Mouse (Mus musculus) intestine, postnatal 0 days (tissue): Measurements from ENCODE around the gene Dpf1. TPM values are rescaled to one million over a fixed set of nuclear protein-coding genes. Genes with fewer than 3 reads are reported as not detected.

ENCODE experiments used
- ATAC-seq: fragments of 200-750 bp; cut with Nextera tagmentation; 2 replicates; pipeline ENCODE4 v1.8.0; 2017; ENCODE audit warnings: mild to moderate bottlenecking, moderate TSS enrichment, moderate library complexity
- H3K27ac ChIP-seq: fragments of 300-500 bp; sonication (generic); 2 replicates; pipeline ENCODE4 v1.5.1; 2014; ENCODE audit warnings: mild to moderate bottlenecking, low read depth, low read length, moderate library complexity
- H3K27me3 ChIP-seq: fragments of 300-500 bp; sonication (generic); replicated peaks from 2 replicates; pipeline ENCODE4 v1.6.1; 2014; ENCODE audit warnings: low read length, mixed read lengths; ENCODE audit not compliant: control insufficient read depth, insufficient read depth
- H3K36me3 ChIP-seq: fragments of 300-500 bp; sonication (generic); 2 replicates; pipeline ENCODE4 v1.6.1; 2014; ENCODE audit warnings: mild to moderate bottlenecking, moderate library complexity; ENCODE audit not compliant: control insufficient read depth, insufficient read depth
- H3K4me1 ChIP-seq: fragments of 300-500 bp; sonication (generic); replicated peaks from 2 replicates; pipeline ENCODE4 v1.6.1; 2014; ENCODE audit warnings: antibody characterized with exemption, low read length, mixed read lengths; ENCODE audit not compliant: control insufficient read depth, insufficient read depth
- H3K4me2 ChIP-seq: fragments of 300-500 bp; sonication (generic); replicated peaks from 2 replicates; pipeline ENCODE4 v1.6.1; 2014; ENCODE audit warnings: low read depth, mild to moderate bottlenecking, moderate library complexity
- H3K4me3 ChIP-seq: fragments of 300-500 bp; sonication (generic); 2 replicates; pipeline ENCODE4 v1.5.1; 2014; ENCODE audit warnings: low read depth, low read length
- H3K9ac ChIP-seq: fragments of 300-500 bp; sonication (generic); 2 replicates; pipeline ENCODE4 v1.6.1; 2014; ENCODE audit warnings: mild to moderate bottlenecking, low read depth, low read length
- H3K9me3 ChIP-seq: fragments of 300-500 bp; sonication (generic); 2 replicates; pipeline ENCODE4 v1.6.1; 2016; ENCODE audit warnings: mixed run types; ENCODE audit not compliant: control insufficient read depth
- CTCF ChIP-seq: sonication (generic); IDR thresholded peaks from 2 replicates; pipeline ENCODE4 v1.5.1; 2016; ENCODE audit warnings: low read depth, mild to moderate bottlenecking, control low read depth, antibody characterized with exemption, moderate library complexity
- WGBS: fragments of 180-500 bp; shearing (Covaris S2); extraction: QIAGEN DNeasy Blood & Tissue Kit; methylation state at CpG from one replicate; pipeline ENCODE4 v1.1.7; 2014; 5-methylcytosine and 5-hydroxymethylcytosine counted together
- polyA plus RNA-seq: library from polyadenylated mRNA; unstranded; fragments of >200 nt; fragmentation: Nextera tagmentation; extraction: Ambion mirVana; gene quantifications from 2 replicates; pipeline ENCODE4 v1.2.1, GENCODE M21; 2015

The Dpf1 gene
- polyA plus RNA-seq, 1 experiment from 2014 or later: 1.7 TPM

DNA sequence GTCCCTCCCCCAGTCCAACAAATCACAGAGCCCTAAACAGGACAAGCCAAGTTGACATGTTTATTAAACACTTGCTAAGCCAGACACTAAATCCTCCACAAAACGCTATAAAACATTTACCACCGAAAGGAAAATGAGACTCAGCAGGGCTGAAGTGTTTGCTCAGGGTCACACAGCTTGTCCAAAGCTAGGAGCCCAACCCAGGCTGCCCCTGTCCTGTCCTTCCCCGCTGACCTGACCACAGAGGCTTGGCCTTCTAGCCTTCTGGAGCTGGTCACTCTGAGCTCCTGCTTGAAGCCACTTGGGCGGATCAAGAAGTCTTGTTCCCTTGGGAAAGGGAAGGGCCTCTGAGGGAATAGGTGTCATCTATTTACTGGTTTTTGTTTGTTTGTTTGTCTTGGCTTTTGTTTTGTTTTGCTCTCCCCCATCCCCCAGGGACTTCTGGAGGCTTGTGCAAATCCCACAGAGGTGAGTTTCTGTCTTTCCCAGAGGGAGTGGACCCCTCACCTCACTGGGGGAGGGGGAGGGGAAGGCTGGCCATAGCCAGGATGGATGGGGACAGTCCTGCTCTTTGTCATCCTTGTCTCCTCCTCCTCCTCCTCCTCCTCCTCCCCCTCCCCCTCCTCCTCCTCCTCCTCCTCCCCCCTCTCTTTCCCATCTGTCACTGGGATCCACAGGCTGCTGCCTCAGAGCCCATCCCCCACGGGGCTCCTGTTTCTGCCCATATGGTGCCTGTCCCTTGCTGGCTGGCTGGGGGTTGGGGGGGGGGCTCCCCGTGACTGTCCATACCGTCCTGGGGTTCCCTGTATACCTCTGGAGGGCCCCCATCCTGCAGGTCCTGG, 11.9 kb upstream of the Dpf1 start:
- no peak for ATAC-seq
- WGBS: 46% methylated on average over 7 of the region's 7 CpGs
- 0 out of 2 replicates have a peak, but pooled peaks cover 3% of the 10 kb centered on the region for H3K4me1 ChIP-seq
- H3K9me3 ChIP-seq: no peaks in the 10 kb centered on the region
- no peaks in the 10 kb centered on the region for H3K27me3 ChIP-seq
- H3K36me3 ChIP-seq: no peaks in the 10 kb centered on the region
- H3K27ac ChIP-seq: peak overlapping the region; percentile 50; the same call in 1 of the 2 replicates
- peak overlapping the region; percentile 90 for H3K4me2 ChIP-seq
- H3K4me3 ChIP-seq: no peak overlapping the region
- H3K9ac ChIP-seq: no peak overlapping the region
- TF ChIP-seq CTCF: no peak

DNA sequence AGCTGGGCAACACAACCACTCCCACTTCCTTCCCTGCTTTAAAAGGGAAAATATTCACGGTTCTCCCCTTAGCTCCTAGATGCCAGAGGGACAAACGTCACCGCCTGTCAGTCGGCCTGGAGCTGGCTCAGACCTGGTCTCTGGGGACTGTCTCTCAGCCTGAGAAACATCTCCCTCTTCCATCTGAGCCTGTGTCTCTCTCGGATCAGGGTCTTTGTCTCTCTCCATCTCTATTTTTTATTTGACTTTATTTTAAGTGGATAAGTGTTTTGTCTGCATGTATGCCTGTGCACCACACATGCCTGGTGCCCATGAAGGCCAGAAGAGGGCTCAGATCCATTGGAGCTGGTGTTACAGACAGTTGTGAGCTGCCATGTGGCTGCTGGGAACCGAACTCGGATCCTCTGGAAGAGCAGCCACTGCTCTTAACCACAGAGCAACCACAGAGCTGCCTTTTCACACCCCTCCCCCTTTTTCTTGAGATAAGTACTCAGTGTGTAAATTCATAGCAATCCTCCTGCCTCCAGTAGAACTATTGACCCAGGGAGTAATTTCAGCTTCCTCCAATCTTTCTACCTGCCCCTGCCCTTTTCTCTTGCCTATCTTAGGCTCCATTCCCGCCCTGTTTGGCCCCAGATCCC, 11.2 kb upstream of the Dpf1 start:
- H3K27ac ChIP-seq: peak overlapping the region; percentile 21; the same call in 1 of the 2 replicates
- no peak overlapping the region for H3K4me3 ChIP-seq
- H3K4me1 ChIP-seq: 0 out of 2 replicates have a peak, but pooled peaks cover 3% of the 10 kb centered on the region
- peak overlapping the region; percentile 9; the same call in 1 of the 2 replicates for H3K4me2 ChIP-seq
- no peaks in the 10 kb centered on the region for H3K27me3 ChIP-seq
- no peaks in the 10 kb centered on the region for H3K36me3 ChIP-seq
- ATAC-seq: no peak
- no peak overlapping the region for H3K9ac ChIP-seq
- no peaks in the 10 kb centered on the region for H3K9me3 ChIP-seq
- WGBS: 33% methylated on average over 8 of the region's 8 CpGs
- no peak for TF ChIP-seq CTCF

DNA sequence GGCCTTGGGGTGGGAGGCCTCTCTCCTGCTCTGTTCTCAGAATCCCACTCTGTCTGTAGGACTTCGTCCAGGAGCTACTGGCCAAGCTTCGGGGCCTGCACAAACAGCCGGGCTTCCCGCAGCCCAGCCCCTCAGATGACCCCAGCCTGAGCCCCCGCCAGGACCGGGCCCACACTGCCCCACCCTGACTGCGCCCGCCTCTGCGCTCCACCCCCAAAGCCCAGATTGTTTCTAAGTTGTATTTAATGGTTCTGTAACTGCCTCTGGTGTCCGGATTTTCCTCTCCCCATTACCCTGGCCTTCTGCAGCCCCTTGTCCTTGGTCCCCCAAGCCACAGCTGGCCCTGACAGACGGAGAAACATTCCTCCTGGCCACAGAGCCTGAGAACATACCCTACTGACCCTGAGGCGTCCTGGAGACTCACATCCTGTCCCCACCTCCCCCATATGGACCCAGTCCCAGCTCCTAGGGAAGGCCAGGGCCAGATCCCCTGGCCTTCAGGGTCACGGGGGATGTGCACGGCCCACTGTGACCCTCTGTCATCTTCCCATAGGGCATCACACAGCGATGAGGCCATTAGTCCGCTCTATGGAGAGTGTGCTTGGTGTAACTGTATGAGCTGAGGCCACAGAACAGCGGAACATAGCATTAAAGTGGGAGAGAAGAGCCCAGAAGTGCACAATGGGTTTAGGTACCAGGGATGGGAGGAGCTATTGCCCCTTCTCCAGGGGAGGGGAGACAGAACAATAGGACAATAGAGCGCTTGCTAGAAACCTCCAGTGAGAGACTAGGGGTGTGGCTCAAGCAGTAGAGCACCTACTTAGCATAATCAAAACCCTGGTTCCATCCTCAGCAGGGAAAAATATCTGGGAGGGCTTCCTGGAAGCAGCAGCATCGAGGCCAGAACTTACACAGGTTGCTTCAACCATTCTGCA, 10.4 kb upstream of the Dpf1 start:
- no peak for TF ChIP-seq CTCF
- H3K4me2 ChIP-seq: 0 out of 2 replicates have a peak overlapping the region, but pooled peaks have one; percentile 17
- H3K27me3 ChIP-seq: no peaks in the 10 kb centered on the region
- H3K27ac ChIP-seq: peak overlapping the region; percentile 21; the same call in 1 of the 2 replicates
- H3K4me1 ChIP-seq: 0 out of 2 replicates have a peak, but pooled peaks cover 3% of the 10 kb centered on the region
- no peak overlapping the region for H3K9ac ChIP-seq
- H3K36me3 ChIP-seq: no peaks in the 10 kb centered on the region
- WGBS: 40% methylated on average over 19 of the region's 19 CpGs
- ATAC-seq: no peak
- no peak overlapping the region for H3K4me3 ChIP-seq
- H3K9me3 ChIP-seq: no peaks in the 10 kb centered on the region

DNA sequence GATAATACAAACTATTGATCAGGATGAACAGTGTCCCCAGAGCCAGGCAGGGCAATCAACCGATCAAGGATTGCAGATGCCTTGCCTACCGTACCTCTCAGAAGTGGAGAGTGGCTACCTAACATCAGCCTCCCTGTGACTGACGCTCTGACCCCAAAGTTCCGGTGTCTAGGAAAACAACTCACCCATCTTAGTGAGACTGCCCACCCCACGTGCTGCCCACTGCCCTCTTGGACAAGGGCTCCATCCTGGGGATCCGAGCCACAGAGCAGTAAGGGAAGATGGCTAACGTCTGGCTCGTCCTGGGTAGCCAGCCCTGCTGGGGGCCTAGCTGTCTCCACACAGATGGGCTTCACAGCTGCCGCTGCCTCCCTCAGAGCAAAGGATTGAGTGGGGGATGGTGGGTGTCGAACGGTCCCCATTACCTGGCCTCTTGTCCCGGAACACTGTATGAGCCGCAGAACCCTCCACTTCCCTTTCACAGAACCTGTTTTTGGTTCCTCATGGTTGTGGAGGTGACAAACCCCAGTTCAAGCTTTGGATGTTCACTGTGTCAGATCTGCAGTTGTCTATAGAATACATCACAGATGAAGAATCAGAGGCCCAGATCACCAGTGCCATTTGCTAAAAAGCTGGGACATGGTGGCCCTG, 9.5 kb upstream of the Dpf1 start:
- no peak overlapping the region for H3K27ac ChIP-seq
- H3K27me3 ChIP-seq: no peaks in the 10 kb centered on the region
- no peaks in the 10 kb centered on the region for H3K36me3 ChIP-seq
- no peak for ATAC-seq
- H3K4me1 ChIP-seq: 0 out of 2 replicates have a peak, but pooled peaks cover 3% of the 10 kb centered on the region
- no peak overlapping the region for H3K9ac ChIP-seq
- H3K4me2 ChIP-seq: no peak overlapping the region
- H3K9me3 ChIP-seq: no peaks in the 10 kb centered on the region
- H3K4me3 ChIP-seq: no peak overlapping the region
- 82% methylated on average over 13 of the region's 13 CpGs for WGBS
- no peak for TF ChIP-seq CTCF

DNA sequence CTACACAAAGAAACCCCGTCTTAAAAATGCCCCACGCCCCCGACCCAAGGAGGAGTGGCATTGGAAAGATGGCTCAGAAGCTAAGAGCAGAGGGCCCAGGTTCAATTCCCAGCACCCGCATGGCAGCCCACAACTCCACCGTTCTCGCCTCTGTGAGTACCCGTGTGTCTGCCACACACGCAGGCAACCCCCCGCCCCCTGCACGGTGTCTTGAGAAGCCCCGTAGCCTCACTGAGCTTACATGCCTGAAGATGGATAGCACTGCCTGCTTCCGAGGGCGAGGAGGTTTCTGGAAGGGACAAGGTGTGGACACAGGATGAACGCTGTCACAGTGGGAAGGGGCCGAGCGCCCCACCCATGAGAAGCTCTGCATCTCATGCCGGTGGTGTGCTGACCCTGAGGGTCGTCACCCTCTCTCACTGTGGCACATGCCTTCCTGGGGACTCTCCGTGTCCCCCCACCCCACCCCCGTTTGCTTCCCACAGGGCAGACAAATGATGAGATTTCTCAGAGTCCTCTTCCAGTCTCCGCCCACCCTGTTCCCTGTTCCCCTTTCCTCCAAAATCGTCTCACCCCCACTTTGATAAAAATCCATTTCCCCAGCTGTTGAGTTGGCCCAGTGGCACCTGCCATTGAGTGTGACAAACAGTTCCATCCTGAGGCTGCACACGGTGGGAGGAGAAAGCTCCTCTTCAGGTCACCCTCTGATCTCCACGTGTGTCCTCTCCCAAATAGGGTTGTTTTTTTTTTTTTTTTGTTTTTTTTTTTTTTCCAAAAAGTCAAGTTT, 7.7 kb upstream of the Dpf1 start:
- no peak for TF ChIP-seq CTCF
- Histone ChIP-seq H3K27me3 (no peaks in the 10 kb centered on the region), H3K36me3 (no peaks in the 10 kb centered on the region), H3K4me2 (no peak overlapping the region), H3K4me1 (0 out of 2 replicates have a peak, but pooled peaks cover 3% of the 10 kb centered on the region), H3K4me3 (no peak overlapping the region), H3K9ac (no peak overlapping the region), H3K27ac (no peak overlapping the region), H3K9me3 (no peaks in the 10 kb centered on the region)
- no peak for ATAC-seq
- 77% methylated on average over 24 of the region's 24 CpGs for WGBS
